Mouse (Mus musculus): ENCODE results near the gene Grik1. TPM values are rescaled to one million over a fixed set of nuclear protein-coding genes. Genes with fewer than 3 reads are reported as not detected.
A peak's percentile ranks its signal among the peaks of the same experiment; 100 is the strongest.

Gene Grik1
- polyA plus RNA-seq, 1 experiment from 2014 or later: 36.8 TPM

DNA sequence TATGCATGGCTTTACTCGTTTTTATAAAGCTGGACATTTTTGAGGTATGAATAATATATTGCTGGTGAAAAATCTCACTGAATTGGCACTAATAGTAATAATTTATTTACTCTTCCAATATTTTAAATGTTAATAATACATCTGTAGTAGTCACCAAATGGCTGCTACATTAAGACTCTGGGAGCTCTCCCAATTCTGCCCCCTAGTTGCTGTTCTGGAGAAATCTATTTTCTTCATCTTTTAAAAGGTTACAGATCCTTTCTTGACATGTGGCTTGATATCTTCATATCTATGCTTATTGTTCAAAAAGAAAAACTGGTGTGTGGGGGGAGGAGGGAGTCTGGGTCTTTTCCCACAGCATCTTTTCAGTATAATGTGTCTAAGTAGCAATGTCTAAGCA is 151.2 kb downstream of the Grik1 start:
- no peak for ATAC-seq (replicated peaks)
- H3K4me2 ChIP-seq: no peak overlapping the region
- no peak overlapping the region for H3K9ac ChIP-seq
- 67% methylated on average over 1 of the region's 1 CpGs for WGBS
- H3K27ac ChIP-seq: no peak overlapping the region
- H3K4me3 ChIP-seq: no peak overlapping the region
- H3K9me3 ChIP-seq: no peaks in the 10 kb centered on the region
- H3K4me1 ChIP-seq: peaks cover 3% of the 10 kb centered on the region
- H3K36me3 ChIP-seq (replicated peaks): no peaks in the 10 kb centered on the region
- no peaks in the 10 kb centered on the region for H3K27me3 ChIP-seq (replicated peaks)

DNA sequence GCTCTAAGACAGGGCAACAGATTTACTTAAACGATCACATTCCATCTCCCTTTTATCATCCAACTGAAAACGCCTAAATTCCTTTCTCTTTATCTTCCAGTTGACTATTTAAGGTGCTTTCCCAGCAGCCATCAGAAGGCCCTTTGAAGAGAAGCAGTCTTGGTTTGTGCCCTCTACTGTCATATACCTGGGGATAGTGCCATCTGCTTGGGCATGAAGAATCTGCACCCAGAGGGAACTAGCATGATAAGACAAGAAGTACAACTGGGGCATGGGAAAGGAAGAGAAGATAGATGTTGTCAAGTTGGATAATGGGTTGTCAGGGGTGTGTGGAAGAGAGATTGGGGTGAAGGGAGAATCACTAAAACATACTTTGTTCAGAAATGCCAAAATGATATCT is 157.1 kb downstream of the Grik1 start:
- ATAC-seq (replicated peaks): no peak
- 76% methylated on average over 2 of the region's 2 CpGs for WGBS
- Histone ChIP-seq H3K4me3 (no peak overlapping the region), H3K4me2 (no peak overlapping the region), H3K9me3 (no peaks in the 10 kb centered on the region), H3K4me1 (no peaks in the 10 kb centered on the region), H3K9ac (no peak overlapping the region), H3K27me3 (replicated peaks) (no peaks in the 10 kb centered on the region), H3K27ac (no peak overlapping the region), H3K36me3 (replicated peaks) (no peaks in the 10 kb centered on the region)

DNA sequence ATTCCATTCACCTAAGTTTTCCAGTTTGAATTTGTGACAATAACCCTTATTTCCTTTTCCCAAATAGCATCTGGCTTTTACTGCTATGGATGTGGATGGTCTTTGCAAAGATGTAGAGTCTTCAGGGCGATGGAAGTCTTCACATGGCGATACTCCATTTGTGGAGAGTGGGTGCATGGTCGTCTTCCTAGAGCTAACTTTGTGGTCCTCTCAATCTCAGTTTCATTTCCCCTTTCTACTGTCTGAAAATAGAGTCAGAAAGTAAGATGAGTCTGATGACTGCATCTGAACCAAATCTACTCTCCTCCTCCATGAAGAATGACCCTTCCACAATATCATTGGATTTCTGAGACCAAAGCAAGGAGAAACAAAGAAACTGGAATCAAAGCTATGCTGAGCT is 159.0 kb downstream of the Grik1 start:
- no peaks in the 10 kb centered on the region for H3K9me3 ChIP-seq
- WGBS: 87% methylated on average over 3 of the region's 3 CpGs
- no peak overlapping the region for H3K27ac ChIP-seq
- no peaks in the 10 kb centered on the region for H3K36me3 ChIP-seq (replicated peaks)
- no peaks in the 10 kb centered on the region for H3K27me3 ChIP-seq (replicated peaks)
- H3K9ac ChIP-seq: no peak overlapping the region
- H3K4me3 ChIP-seq: no peak overlapping the region
- no peaks in the 10 kb centered on the region for H3K4me1 ChIP-seq
- H3K4me2 ChIP-seq: no peak overlapping the region
- no peak for ATAC-seq (replicated peaks)

DNA sequence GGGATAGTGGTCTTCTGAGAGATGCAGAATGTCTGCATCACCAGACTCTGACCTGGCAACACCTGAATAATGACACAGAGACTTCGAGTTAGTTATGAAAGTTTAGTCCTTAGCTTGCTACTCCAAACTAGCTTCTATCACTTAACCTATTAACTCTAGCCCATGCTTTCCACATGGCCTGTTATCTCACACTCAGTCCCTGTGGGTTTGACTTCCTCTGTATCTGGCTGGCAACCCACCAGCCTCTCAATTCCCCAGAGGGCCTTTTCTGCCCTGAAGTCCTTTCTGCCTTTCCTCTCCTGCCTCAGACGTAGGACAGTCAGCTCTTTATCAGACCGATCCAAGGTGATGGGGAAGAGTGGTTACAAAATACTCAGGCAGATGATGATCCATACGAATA is 165.0 kb downstream of the Grik1 start:
- Histone ChIP-seq H3K4me3 (no peak overlapping the region), H3K9ac (no peak overlapping the region), H3K36me3 (replicated peaks) (no peaks in the 10 kb centered on the region), H3K4me2 (no peak overlapping the region), H3K27ac (no peak overlapping the region), H3K4me1 (no peaks in the 10 kb centered on the region), H3K9me3 (no peaks in the 10 kb centered on the region), H3K27me3 (replicated peaks) (no peaks in the 10 kb centered on the region)
- WGBS: 75% methylated on average over 4 of the region's 4 CpGs
- no peak for ATAC-seq (replicated peaks)

DNA sequence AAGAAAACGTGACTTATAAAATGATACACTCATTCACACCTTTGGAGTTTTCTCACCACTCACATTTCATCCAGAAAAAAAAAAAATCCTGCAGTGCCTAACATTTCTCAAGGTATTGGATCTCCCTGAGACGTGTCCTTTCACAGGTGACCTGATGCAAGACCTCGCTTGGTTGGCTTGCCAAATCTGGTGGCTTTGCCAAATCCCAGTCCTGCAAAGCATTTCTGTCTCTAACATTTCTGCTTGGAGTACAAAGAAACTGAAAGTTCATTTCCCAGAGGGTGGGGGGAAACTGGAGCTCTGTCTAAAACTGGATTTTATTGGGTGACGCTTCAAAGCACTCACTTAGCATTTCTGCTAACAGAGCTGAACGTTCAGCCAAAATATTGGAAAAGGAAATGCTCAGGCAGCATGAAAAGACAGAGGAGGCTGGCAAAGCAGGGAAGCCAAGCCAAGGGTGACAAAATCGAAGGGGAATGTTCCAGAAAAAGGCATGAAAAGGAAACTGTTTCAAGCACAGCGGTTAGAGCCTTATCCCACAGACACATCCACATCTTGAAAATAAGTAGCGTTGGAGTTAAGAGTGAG is 177.4 kb downstream of the Grik1 start:
- Histone ChIP-seq H3K27ac (no peak overlapping the region), H3K4me2 (no peak overlapping the region), H3K36me3 (replicated peaks) (no peaks in the 10 kb centered on the region), H3K9me3 (no peaks in the 10 kb centered on the region), H3K27me3 (replicated peaks) (no peaks in the 10 kb centered on the region), H3K9ac (no peak overlapping the region), H3K4me1 (0 out of 2 replicates have a peak, but pooled peaks cover 4% of the 10 kb centered on the region), H3K4me3 (no peak overlapping the region)
- 62% methylated on average over 8 of the region's 8 CpGs for WGBS
- ATAC-seq (replicated peaks): no peak

DNA sequence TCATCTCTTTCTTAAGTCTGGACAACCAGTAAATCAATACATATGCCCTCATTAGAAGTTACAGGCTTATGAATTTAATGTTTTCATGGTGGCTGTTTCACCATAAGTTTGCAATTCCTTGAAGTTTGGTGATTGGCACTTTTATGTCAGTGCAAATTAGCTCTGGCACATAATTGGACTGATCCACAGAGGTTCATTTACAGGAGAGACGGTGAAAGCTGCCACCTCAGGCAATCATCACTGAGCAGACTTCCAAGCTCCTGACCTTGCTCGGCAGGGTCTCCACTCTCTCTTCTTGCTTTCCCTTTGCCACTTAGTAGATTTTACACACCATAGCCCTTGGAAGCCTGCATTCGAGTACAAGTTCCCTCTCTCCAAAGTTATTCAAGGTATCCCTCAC is 178.6 kb downstream of the Grik1 start:
- WGBS: 45% methylated on average over 3 of the region's 3 CpGs
- Histone ChIP-seq H3K36me3 (replicated peaks) (no peaks in the 10 kb centered on the region), H3K4me1 (0 out of 2 replicates have a peak, but pooled peaks cover 4% of the 10 kb centered on the region), H3K9ac (no peak overlapping the region), H3K4me3 (no peak overlapping the region), H3K9me3 (no peaks in the 10 kb centered on the region), H3K27ac (no peak overlapping the region), H3K27me3 (replicated peaks) (no peaks in the 10 kb centered on the region), H3K4me2 (no peak overlapping the region)
- no peak for ATAC-seq (replicated peaks)

DNA sequence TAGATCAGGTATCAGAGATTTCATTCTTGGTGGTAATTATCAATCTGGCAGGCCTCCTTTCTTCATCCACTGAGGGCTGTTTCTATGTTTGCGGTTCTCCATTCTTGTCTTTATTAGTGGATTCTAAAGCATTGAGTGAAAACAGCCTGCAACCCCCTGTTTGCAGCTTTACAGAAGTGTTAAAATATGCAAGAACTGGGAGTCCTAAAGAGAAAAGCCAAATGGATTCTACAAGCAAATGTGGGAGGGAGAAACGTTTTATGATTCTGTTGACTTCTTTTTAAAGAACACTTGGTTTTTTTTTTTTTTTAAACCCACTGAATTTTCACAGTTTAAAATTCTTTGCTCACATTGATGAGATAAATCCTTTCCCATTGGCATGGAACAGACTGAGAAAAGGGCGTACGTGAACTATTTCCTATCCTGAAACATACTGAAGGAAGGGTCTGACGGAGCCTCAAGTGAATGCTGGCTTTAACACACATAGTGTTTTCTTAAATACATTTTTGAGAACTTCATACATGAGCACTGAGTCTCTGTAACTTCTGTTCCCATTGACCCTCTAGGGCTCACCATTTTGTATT is 195.8 kb downstream of the Grik1 start:
- H3K27me3 ChIP-seq (replicated peaks): no peaks in the 10 kb centered on the region
- no peak for ATAC-seq (replicated peaks)
- no peak overlapping the region for H3K4me2 ChIP-seq
- H3K9me3 ChIP-seq: no peaks in the 10 kb centered on the region
- H3K27ac ChIP-seq: no peak overlapping the region
- H3K4me1 ChIP-seq: no peaks in the 10 kb centered on the region
- H3K4me3 ChIP-seq: no peak overlapping the region
- H3K9ac ChIP-seq: no peak overlapping the region
- 76% methylated on average over 5 of the region's 5 CpGs for WGBS
- H3K36me3 ChIP-seq (replicated peaks): no peaks in the 10 kb centered on the region

DNA sequence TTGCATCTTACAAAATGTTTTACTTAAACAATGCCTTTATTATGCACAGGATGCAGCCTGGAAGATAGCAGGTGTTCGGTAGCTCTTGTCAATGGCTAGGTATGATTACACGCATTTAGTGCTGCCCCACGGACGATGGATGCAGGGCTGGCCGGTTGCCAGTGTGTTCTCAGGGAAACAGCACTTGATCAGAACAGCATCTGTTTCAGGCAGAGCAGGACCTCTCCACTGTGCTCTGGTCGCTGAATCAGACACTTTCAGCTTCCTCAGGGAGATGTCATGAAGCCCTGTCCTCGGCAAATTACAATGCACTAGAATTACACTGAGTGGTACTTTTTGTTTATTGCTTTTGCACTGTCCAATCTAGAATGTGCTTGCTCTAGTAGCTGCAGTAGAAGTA is 202.8 kb downstream of the Grik1 start:
- Histone ChIP-seq H3K27me3 (replicated peaks) (no peaks in the 10 kb centered on the region), H3K9me3 (no peaks in the 10 kb centered on the region), H3K27ac (no peak overlapping the region), H3K36me3 (replicated peaks) (no peaks in the 10 kb centered on the region), H3K4me1 (no peaks in the 10 kb centered on the region), H3K9ac (no peak overlapping the region), H3K4me2 (no peak overlapping the region), H3K4me3 (no peak overlapping the region)
- ATAC-seq (replicated peaks): peak; percentile 76; the same call in 1 of the 2 replicates
- 54% methylated on average over 7 of the region's 7 CpGs for WGBS

DNA sequence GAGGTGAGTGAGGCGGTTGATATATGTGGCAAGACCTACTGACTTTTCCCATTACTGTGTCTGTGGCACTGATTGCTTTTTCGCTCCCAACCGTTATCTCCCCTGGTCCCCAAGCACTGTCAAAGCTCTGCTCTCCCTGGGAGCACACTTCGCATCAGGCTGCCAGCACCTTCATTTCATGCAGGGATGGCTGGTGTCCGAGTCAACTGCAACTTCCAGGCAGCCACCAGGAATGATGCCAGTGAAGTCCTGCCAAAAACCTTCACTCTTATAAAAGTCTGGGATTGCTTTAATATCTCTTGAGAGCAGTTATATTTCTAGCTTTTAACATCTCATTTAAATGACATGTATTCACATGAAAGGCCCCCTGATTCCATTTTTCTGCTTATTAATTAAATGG is 215.3 kb downstream of the Grik1 start:
- Histone ChIP-seq H3K9me3 (no peaks in the 10 kb centered on the region), H3K27ac (no peak overlapping the region), H3K36me3 (replicated peaks) (no peaks in the 10 kb centered on the region), H3K4me2 (no peak overlapping the region), H3K27me3 (replicated peaks) (no peaks in the 10 kb centered on the region), H3K9ac (no peak overlapping the region), H3K4me1 (no peaks in the 10 kb centered on the region), H3K4me3 (no peak overlapping the region)
- WGBS: 76% methylated on average over 5 of the region's 5 CpGs
- no peak for ATAC-seq (replicated peaks)

DNA sequence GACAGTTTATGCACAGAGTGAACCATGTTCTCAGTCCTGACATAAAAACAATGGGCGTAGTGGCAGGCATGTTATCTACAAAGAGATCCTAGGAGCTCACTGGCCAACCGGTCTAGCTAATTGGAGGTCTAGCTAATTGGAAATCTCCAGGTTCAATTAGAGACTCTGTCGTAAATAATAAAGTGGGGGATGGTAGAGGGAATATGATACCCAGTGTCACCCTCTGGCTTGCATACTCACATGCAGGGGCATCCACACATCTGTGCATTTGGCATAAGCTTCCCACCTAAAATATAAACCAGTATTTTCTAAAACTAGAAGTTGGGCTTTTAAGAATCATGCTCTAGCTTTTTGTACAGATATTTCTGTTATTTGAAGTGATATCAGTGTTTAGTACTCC is 229.1 kb downstream of the Grik1 start:
- WGBS: 81% methylated on average over 3 of the region's 3 CpGs
- Histone ChIP-seq H3K9ac (no peak overlapping the region), H3K27ac (no peak overlapping the region), H3K4me1 (no peaks in the 10 kb centered on the region), H3K9me3 (no peaks in the 10 kb centered on the region), H3K36me3 (replicated peaks) (no peaks in the 10 kb centered on the region), H3K4me3 (no peak overlapping the region), H3K27me3 (replicated peaks) (no peaks in the 10 kb centered on the region), H3K4me2 (no peak overlapping the region)
- no peak for ATAC-seq (replicated peaks)

DNA sequence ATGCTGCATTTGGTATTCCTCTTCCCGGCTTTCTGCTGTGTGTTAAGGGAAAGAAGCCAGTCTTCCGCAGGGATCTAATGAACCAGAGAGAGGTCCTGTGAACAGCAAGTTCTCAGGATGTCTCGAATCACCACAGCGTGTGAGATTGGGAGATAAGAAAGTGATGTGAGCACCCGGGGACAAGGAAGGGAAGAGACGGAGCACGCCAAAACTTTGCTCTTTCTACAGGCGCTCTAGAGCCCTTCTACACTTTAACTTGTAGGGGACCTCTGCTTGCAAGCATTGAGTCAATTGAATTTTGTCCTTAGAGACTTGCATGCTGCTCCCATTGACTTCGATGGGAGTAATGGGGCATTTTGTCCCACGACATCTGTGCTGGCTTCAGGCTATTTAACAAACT is 241.9 kb downstream of the Grik1 start:
- H3K4me1 ChIP-seq: no peaks in the 10 kb centered on the region
- no peak overlapping the region for H3K9ac ChIP-seq
- no peak overlapping the region for H3K27ac ChIP-seq
- H3K27me3 ChIP-seq (replicated peaks): no peaks in the 10 kb centered on the region
- no peaks in the 10 kb centered on the region for H3K9me3 ChIP-seq
- 93% methylated on average over 10 of the region's 10 CpGs for WGBS
- ATAC-seq (replicated peaks): no peak
- H3K4me2 ChIP-seq: no peak overlapping the region
- no peaks in the 10 kb centered on the region for H3K36me3 ChIP-seq (replicated peaks)
- no peak overlapping the region for H3K4me3 ChIP-seq

DNA sequence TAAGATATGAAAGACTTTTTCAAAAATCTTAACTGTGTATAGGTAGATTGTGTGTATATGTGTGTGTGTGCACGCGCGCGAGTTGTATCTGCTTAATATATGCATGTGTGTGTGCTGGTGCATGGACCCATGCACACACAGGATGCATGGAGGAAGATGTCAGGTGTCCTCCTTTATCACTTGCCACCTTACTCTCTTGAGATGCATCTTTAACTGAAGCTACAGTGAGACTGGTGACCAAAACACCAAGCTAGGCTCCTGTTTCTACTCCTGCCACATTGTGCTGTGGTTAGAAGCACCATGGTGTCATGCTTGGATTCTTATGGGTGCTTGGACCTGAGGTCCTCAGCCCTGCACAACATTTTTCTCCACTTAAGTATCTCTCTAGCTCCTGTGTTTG is 245.7 kb downstream of the Grik1 start:
- no peak overlapping the region for H3K4me2 ChIP-seq
- no peaks in the 10 kb centered on the region for H3K36me3 ChIP-seq (replicated peaks)
- no peak overlapping the region for H3K4me3 ChIP-seq
- H3K27ac ChIP-seq: no peak overlapping the region
- no peaks in the 10 kb centered on the region for H3K27me3 ChIP-seq (replicated peaks)
- WGBS: 98% methylated on average over 4 of the region's 4 CpGs
- no peak for ATAC-seq (replicated peaks)
- H3K9me3 ChIP-seq: no peaks in the 10 kb centered on the region
- no peak overlapping the region for H3K9ac ChIP-seq
- H3K4me1 ChIP-seq: no peaks in the 10 kb centered on the region

DNA sequence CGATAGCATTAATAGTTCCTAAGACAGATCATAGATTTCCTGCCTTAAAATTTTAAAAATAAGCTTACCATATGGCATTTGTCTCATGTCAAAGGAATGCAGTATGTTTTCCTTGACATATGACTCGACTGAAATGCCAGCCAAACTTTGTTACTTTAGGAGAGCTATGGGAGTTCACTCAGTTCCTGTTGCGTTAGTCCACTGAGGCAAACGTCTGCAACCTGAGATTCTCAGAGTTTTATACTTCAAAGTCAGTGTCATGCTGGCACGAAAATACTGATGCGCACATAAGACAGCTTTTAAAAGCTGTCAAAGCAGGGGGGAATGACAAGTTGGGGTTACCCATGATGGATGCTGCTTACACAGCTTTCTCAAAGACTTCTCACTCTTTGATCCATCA is 247.6 kb downstream of the Grik1 start:
- WGBS: 76% methylated on average over 6 of the region's 6 CpGs
- H3K4me2 ChIP-seq: no peak overlapping the region
- no peak overlapping the region for H3K4me3 ChIP-seq
- no peaks in the 10 kb centered on the region; the same call in 1 of the 2 replicates for H3K4me1 ChIP-seq
- ATAC-seq (replicated peaks): no peak
- no peaks in the 10 kb centered on the region for H3K9me3 ChIP-seq
- no peaks in the 10 kb centered on the region for H3K36me3 ChIP-seq (replicated peaks)
- H3K9ac ChIP-seq: no peak overlapping the region
- H3K27ac ChIP-seq: no peak overlapping the region
- H3K27me3 ChIP-seq (replicated peaks): no peaks in the 10 kb centered on the region
